Mouse (Mus musculus) heart, adult 2 months (tissue): ENCODE measurements around the gene Pprc1.

ENCODE experiments used
- CTCF ChIP-seq: fragments of 200-600 bp; IDR thresholded peaks from 2 replicates; pipeline ENCODE4 v1.8.1; 2022; ENCODE audit warnings: antibody characterized with exemption, mild to moderate bottlenecking, moderate library complexity
- EP300 ChIP-seq: fragments of 200-500 bp; IDR thresholded peaks from 2 replicates; pipeline ENCODE4 v1.6.1; 2011; ENCODE audit warnings: low read depth, low read length, control low read depth; ENCODE audit not compliant: insufficient read depth
- POLR2A ChIP-seq: fragments of 200-500 bp; IDR thresholded peaks from 2 replicates; pipeline ENCODE4 v1.6.1; 2011; ENCODE audit warnings: mild to moderate bottlenecking, low read depth, low read length, control low read depth; ENCODE audit not compliant: insufficient read depth

DNA sequence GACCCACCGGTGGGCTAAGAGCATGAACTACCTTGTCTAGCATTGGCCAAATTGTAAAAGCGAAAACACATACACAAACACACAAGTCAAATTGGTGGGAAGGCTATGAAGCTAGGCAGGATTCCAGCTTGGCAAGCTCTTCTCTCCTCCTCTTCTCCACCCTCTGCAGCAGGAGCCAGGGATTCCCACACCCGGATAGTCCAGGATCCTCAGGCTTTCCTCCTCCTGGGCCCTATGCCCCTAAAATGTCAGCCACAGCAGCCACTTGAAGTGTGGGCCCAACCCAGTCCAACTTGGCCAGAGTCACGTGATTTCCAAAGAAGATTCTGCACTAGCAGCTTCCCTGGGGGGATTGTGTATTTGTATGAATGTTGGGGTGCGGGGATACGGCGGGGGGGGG lies 1.3 kb upstream of the Pprc1 start:
- TF ChIP-seq CTCF (no peak), POLR2A (no peak), EP300 (no peak)
